Mouse (Mus musculus) heart, postnatal 10 days (tissue): ENCODE measurements around the gene Ndufaf8. TPM values are rescaled to one million over a fixed set of nuclear protein-coding genes. Genes with fewer than 3 reads are reported as not detected.

Experiments used
- DNase-seq, 2 experiments: peaks; one replicate each; pipeline ENCODE4 v3.0.0; 2021
- intact Hi-C: fragments of 180-260 bp; cut with DNase I; formaldehyde crosslinking; loops from one replicate; pipeline ENCODE4 v1.15.1; 2025
- microRNA-seq, 2 experiments: library from miRNA; unstranded; fragments of <30 nt; microRNA quantifications; one replicate each; pipeline ENCODE4 v1.2.0; 2022
- total RNA-seq, 2 experiments: library from RNA; stranded (reverse); gene quantifications; 2 replicates each; pipeline ENCODE4 v1.2.3; 2021

The Ndufaf8 gene
- total RNA-seq, 2 experiments from 2014 or later, result 49.3 to 61.9 TPM

GRCm38 (mm10) chr11:120129281-120129680 lies 30.6 kb downstream of the Ndufaf8 start:
- intact Hi-C loops, result no loop called here

GRCm38 (mm10) chr11:120134148-120134547 lies 35.4 kb downstream of the Ndufaf8 start:
- intact Hi-C loops, result no loop called here
- DNase-seq, result no peak

More at GRCm38 (mm10) chr11:120129281-120129680, 30.6 kb downstream of the Ndufaf8 start:
- no peak for DNase-seq

GRCm38 (mm10) chr11:120134847-120135530 lies 36.3 kb downstream of the Ndufaf8 start:
- intact Hi-C loops, result no loop called here
- DNase-seq, result peak; percentile 57 to 61

- intact Hi-C loops, result no loop called here
- DNase-seq, result peak; percentile 40 to 41
Observed at GRCm38 (mm10) chr11:120136195-120136594, 37.5 kb downstream of the Ndufaf8 start.

GRCm38 (mm10) chr11:120136796-120137624 lies 38.3 kb downstream of the Ndufaf8 start:
- peak; percentile 42 to 58 for DNase-seq
- intact Hi-C loops, result no loop called here

GRCm38 (mm10) chr11:120137625-120138004 lies 38.9 kb downstream of the Ndufaf8 start:
- DNase-seq, result peak; percentile 50 to 57
- intact Hi-C loops, result no loop called here

- DNase-seq, result no peak
- intact Hi-C loops, result no loop called here
Observed at GRCm38 (mm10) chr11:120139309-120139731, 40.6 kb downstream of the Ndufaf8 start.

- DNase-seq, result no peak
- intact Hi-C loops, result no loop called here
Observed at GRCm38 (mm10) chr11:120140255-120140654, 41.5 kb downstream of the Ndufaf8 start.

GRCm38 (mm10) chr11:120142601-120143051 lies 43.9 kb downstream of the Ndufaf8 start:
- DNase-seq, result peak; percentile 78 to 80
- intact Hi-C loops, result loop anchor here (2.0 kb wide), 2 partner anchors 42 to 90 kb away; partner anchors contain the start of gene Bahcc1

GRCm38 (mm10) chr11:120143708-120144497 lies 45.2 kb downstream of the Ndufaf8 start:
- intact Hi-C loops, result loop anchor here (2.0 kb wide), 2 partner anchors 41 to 89 kb away; partner anchors contain the start of gene Bahcc1
- no peak for DNase-seq

GRCm38 (mm10) chr11:120148201-120148855 lies 49.6 kb downstream of the Ndufaf8 start:
- intact Hi-C loops, result no loop called here
- DNase-seq, result no peak

- no peak for DNase-seq
- intact Hi-C loops, result loop anchor here (2.0 kb wide), 1 partner anchor 39 kb away; no protein-coding TSS in a partner anchor
Observed at GRCm38 (mm10) chr11:120149510-120150200, 50.9 kb downstream of the Ndufaf8 start.

Small RNA genes within 50 kb of the gene (microRNA-seq; reads per million reads assigned to microRNA genes)
- gene Gm25948, result 0 reads per million in 2 experiments

Other genes with a start within 250 kb of the Ndufaf8 start
- gene Chmp6, start 185.5 kb upstream of the Ndufaf8 start, total RNA-seq, result 10 to 100 TPM; 36.2 to 36.3 TPM
- 10 to 100 TPM in 1 of 2 experiments, 1 to 10 TPM in 1; 6.9 to 12.7 TPM for gene Baiap2, start 156.2 kb upstream of the Ndufaf8 start, total RNA-seq
- gene Aatk, start 51.8 kb upstream of the Ndufaf8 start, total RNA-seq, result 1 to 10 TPM; 5.6 to 7.7 TPM
- 10 to 100 TPM; 10.6 to 13.6 TPM for gene Cep131, start 12.1 kb upstream of the Ndufaf8 start, total RNA-seq
- gene Tepsin, start 197 bp upstream of the Ndufaf8 start, total RNA-seq, result 10 to 100 TPM in 1 of 2 experiments, 1 to 10 TPM in 1; 9.6 to 11.1 TPM
- gene Slc38a10, start 52.4 kb downstream of the Ndufaf8 start, total RNA-seq, result 100 to 1,000 TPM; 104 to 116 TPM
- 10 to 100 TPM in 1 of 2 experiments, 1 to 10 TPM in 1; 8.8 to 14.1 TPM for gene Bahcc1, start 134.0 kb downstream of the Ndufaf8 start, total RNA-seq
- 100 to 1,000 TPM; 691 to 703 TPM for gene Actg1, start 249.6 kb downstream of the Ndufaf8 start, total RNA-seq